Mouse (Mus musculus) stomach, postnatal 0 days (tissue): ENCODE data around the gene Hist3h2ba.

Source experiments
- CTCF ChIP-seq: IDR thresholded peaks from 2 replicates; pipeline ENCODE4 v1.5.1; 2016; ENCODE audit warnings: antibody characterized with exemption, low read depth, mild to moderate bottlenecking, moderate library complexity
- EP300 ChIP-seq: optimal IDR thresholded peaks from 2 replicates; pipeline ENCODE3; 2016; ENCODE audit warnings: antibody characterized with exemption

DNA sequence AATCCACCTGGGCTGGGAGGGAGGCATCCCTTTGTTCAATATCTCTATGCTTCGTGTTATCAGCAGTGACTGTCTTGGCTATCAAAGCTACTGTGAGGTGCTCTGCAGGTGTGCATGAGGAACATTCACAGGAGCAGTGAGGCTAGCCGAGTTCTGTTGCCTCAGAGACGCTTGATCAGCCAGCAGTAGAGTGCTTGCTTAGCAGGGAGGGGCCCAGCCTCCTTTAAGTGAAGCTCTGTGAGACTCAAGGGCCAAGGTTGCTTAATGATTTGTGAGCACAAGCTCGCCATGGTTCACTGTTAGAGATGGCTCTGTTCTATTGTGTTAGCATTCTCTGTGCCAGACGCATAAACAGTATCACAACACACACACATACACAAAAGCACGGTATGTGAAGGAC, 20.9 kb downstream of the Hist3h2ba start:
- TF ChIP-seq CTCF: no peak
- no peak for TF ChIP-seq EP300
